Mouse (Mus musculus) lung, postnatal 0 days (tissue): ENCODE measurements at regions not wholly inside any gene's neighbourhood (a gene's known extent, or its start where the extent isn't known, plus 50 kb on each side); places are given as distances from the start of the nearest gene placed in this dataset.

Experiments
- CTCF ChIP-seq: IDR thresholded peaks from 2 replicates; pipeline ENCODE4 v1.5.1; 2016; ENCODE audit warnings: antibody characterized with exemption, mild to moderate bottlenecking
- EP300 ChIP-seq: IDR thresholded peaks from 2 replicates; pipeline ENCODE4 v1.6.1; 2016; ENCODE audit warnings: antibody characterized with exemption, mild to moderate bottlenecking, control low read depth

DNA sequence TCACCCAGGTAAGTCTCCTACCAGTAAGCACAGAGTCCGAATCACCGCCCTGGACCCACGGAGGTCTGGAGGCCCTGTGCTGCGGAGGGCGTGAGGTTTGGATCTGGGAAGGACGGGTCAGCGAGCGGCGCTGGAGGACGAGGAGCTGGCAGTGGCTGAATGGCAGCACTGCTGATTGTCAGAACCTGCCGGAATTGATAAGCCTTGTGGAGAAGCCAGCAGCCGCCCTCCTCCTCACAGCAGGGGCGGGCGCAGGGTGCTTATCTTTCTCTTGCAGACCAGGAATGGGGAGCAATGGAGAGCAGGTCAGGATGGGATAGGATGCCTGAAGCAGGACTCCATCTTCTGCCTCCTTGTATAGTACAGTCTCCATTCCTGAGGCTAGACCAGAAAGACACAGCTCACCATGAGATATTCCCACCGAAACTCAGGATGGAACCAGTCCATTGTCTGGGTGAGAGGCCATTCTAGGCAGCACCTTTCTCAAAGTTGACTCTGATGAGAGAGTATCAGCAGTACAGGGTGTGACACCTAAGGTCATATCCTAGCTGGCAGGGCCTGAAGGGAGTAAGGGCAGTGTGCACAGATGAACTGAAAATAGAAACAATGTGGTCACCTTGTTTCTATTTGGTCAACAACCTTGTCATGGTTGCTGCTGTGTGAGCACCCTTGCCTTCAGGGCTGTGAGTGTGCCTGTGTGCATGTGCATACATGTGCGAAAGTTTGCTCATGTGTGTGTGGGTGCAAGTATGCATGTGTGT is 165.5 kb downstream of the Ajap1 start:
- no peak for TF ChIP-seq EP300
- no peak for TF ChIP-seq CTCF
